Mouse (Mus musculus): ENCODE data around the gene Amotl1. TPM values are rescaled to one million over a fixed set of nuclear protein-coding genes. Genes with fewer than 3 reads are reported as not detected.

Amotl1 gene
- polyA plus RNA-seq, 1 experiment, result 37.3 TPM

- no peak overlapping the region for H3K4me3 ChIP-seq
- no peak for TF ChIP-seq MYOG (IDR thresholded peaks at IDR 0.05; ENCODE audit: control insufficient read depth in 1 of 3, insufficient read depth in 1 of 3, insufficient read length in 2 of 3, low read depth in 2 of 3)
- TF ChIP-seq MYOD1 (IDR thresholded peaks at IDR 0.05; ENCODE audit: control insufficient read depth in 1 of 3, insufficient read length in 2 of 3, low read depth in 2 of 3), result no peak
- no peak for TF ChIP-seq SRF (IDR thresholded peaks at IDR 0.05; ENCODE audit: control insufficient read depth, insufficient read length, low read depth)
- no peak for TF ChIP-seq CEBPB (IDR thresholded peaks at IDR 0.05; ENCODE audit: insufficient read depth, poor library complexity, severe bottlenecking)
- no peak for TF ChIP-seq TCF3 (IDR thresholded peaks at IDR 0.05; ENCODE audit: insufficient read length, low read depth)
- TF ChIP-seq E2F4 (IDR thresholded peaks at IDR 0.05; ENCODE audit: insufficient read depth), result no peak
- no peak for TF ChIP-seq POLR2AphosphoS2 (IDR thresholded peaks at IDR 0.05; ENCODE audit: insufficient read length, low read depth)
- TF ChIP-seq POLR2A (IDR thresholded peaks at IDR 0.05; ENCODE audit: insufficient read length, low read depth), result no peak
- no peak for TF ChIP-seq MAX (IDR thresholded peaks at IDR 0.05; ENCODE audit: low read depth)
- TF ChIP-seq REST (IDR thresholded peaks at IDR 0.05; ENCODE audit: insufficient read depth, insufficient read length), result no peak
- TF ChIP-seq TCF12 (IDR thresholded peaks at IDR 0.05; ENCODE audit: insufficient read depth, poor library complexity, severe bottlenecking), result no peak
- no peak for TF ChIP-seq USF1 (IDR thresholded peaks at IDR 0.05; ENCODE audit: low read depth)
- H3ac ChIP-seq (ENCODE audit: control insufficient read depth, insufficient read length), result no peak overlapping the region
- H3K79me2 ChIP-seq (ENCODE audit: control insufficient read depth, insufficient read depth), result no peaks in the 10 kb centered on the region
- peaks cover 6% of the 10 kb centered on the region for H3K36me3 ChIP-seq (ENCODE audit: control insufficient read depth, insufficient read depth)
- H3K4me2 ChIP-seq (ENCODE audit: low read depth), result no peak overlapping the region
- no peaks in the 10 kb centered on the region for H3K27me3 ChIP-seq (ENCODE audit: control insufficient read depth, insufficient read depth, insufficient read length)
Measured at GRCm38 (mm10) chr9:14517296-14517695, 127.6 kb downstream of the Amotl1 start.

DNA sequence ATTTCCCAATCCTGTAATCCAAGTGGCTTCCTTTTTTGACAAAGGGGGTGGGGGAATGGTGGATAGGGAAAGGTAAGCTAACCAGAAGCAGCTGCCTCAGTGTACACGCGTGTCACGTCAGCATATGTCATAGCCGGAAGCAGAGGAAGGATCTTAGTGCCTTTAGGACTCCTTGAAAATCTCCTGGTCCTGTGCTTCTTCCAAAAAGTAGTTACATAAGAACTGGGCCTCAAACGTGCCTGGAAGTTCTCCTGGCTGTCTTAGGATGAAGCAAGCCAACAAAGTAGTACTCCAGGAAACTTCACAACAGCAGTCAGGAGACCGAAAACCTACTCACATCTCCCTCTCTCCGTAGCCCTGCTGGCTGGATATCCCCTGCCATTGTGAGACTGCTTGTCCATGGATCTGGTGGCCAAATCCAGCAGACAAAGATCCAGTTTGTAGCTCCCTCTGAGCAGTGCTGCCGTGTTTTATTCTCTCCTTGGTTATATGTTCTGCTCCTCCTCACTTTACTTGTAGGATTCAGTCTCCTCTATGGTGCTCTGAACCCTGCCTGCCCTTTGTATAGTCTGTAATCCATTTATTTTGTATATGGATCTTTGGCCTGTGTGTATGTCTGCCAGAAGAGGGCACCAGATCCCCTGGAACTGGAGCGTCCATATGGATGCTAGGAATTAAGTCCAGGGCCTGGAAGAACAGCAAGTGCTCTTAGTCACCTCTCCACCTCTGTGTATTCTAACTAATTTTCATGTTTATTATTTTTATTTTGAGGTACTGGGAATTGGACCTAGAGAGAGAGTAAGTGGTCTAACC is 132.0 kb downstream of the Amotl1 start:
- TF ChIP-seq REST (IDR thresholded peaks at IDR 0.05; ENCODE audit: insufficient read depth, insufficient read length) (no peak), TCF3 (IDR thresholded peaks at IDR 0.05; ENCODE audit: insufficient read length, low read depth) (no peak), TCF12 (IDR thresholded peaks at IDR 0.05; ENCODE audit: insufficient read depth, poor library complexity, severe bottlenecking) (no peak), MAX (IDR thresholded peaks at IDR 0.05; ENCODE audit: low read depth) (no peak), SRF (IDR thresholded peaks at IDR 0.05; ENCODE audit: control insufficient read depth, insufficient read length, low read depth) (no peak), MYOD1 (IDR thresholded peaks at IDR 0.05; ENCODE audit: control insufficient read depth in 1 of 3, insufficient read length in 2 of 3, low read depth in 2 of 3) (no peak), POLR2AphosphoS2 (IDR thresholded peaks at IDR 0.05; ENCODE audit: insufficient read length, low read depth) (no peak), MYOG (IDR thresholded peaks at IDR 0.05; ENCODE audit: control insufficient read depth in 1 of 3, insufficient read depth in 1 of 3, insufficient read length in 2 of 3, low read depth in 2 of 3) (no peak), E2F4 (IDR thresholded peaks at IDR 0.05; ENCODE audit: insufficient read depth) (no peak), USF1 (IDR thresholded peaks at IDR 0.05; ENCODE audit: low read depth) (no peak), CEBPB (IDR thresholded peaks at IDR 0.05; ENCODE audit: insufficient read depth, poor library complexity, severe bottlenecking) (no peak), POLR2A (IDR thresholded peaks at IDR 0.05; ENCODE audit: insufficient read length, low read depth) (no peak)

GRCm38 (mm10) chr9:14500916-14501424 is 143.9 kb downstream of the Amotl1 start:
- TF ChIP-seq USF1 (IDR thresholded peaks at IDR 0.05; ENCODE audit: low read depth), result no peak
- TF ChIP-seq POLR2AphosphoS2 (IDR thresholded peaks at IDR 0.05; ENCODE audit: insufficient read length, low read depth), result no peak
- TF ChIP-seq MYOG (IDR thresholded peaks at IDR 0.05; ENCODE audit: control insufficient read depth in 1 of 3, insufficient read depth in 1 of 3, insufficient read length in 2 of 3, low read depth in 2 of 3), result no peak
- TF ChIP-seq MYOD1 (IDR thresholded peaks at IDR 0.05; ENCODE audit: control insufficient read depth in 1 of 3, insufficient read length in 2 of 3, low read depth in 2 of 3), result no peak
- no peak for TF ChIP-seq SRF (IDR thresholded peaks at IDR 0.05; ENCODE audit: control insufficient read depth, insufficient read length, low read depth)
- no peak for TF ChIP-seq MAX (IDR thresholded peaks at IDR 0.05; ENCODE audit: low read depth)
- no peak for TF ChIP-seq TCF3 (IDR thresholded peaks at IDR 0.05; ENCODE audit: insufficient read length, low read depth)
- no peak for TF ChIP-seq CEBPB (IDR thresholded peaks at IDR 0.05; ENCODE audit: insufficient read depth, poor library complexity, severe bottlenecking)
- TF ChIP-seq E2F4 (IDR thresholded peaks at IDR 0.05; ENCODE audit: insufficient read depth), result no peak
- no peak for TF ChIP-seq TCF12 (IDR thresholded peaks at IDR 0.05; ENCODE audit: insufficient read depth, poor library complexity, severe bottlenecking)
- no peak for TF ChIP-seq REST (IDR thresholded peaks at IDR 0.05; ENCODE audit: insufficient read depth, insufficient read length)
- no peak for TF ChIP-seq POLR2A (IDR thresholded peaks at IDR 0.05; ENCODE audit: insufficient read length, low read depth)
- Histone ChIP-seq H3K4me2 (ENCODE audit: low read depth) (peak overlapping the region; percentile 84), H3ac (ENCODE audit: control insufficient read depth, insufficient read length) (peak overlapping the region; percentile 84), H3K27me3 (ENCODE audit: control insufficient read depth, insufficient read depth, insufficient read length) (no peaks in the 10 kb centered on the region), H3K79me2 (ENCODE audit: control insufficient read depth, insufficient read depth) (peaks cover 16% of the 10 kb centered on the region), H3K4me3 (peak overlapping the region; percentile 81), H3K36me3 (ENCODE audit: control insufficient read depth, insufficient read depth) (peaks cover 37% of the 10 kb centered on the region)

More for the DNA sequence above, 132.0 kb downstream of the Amotl1 start:
- H3ac ChIP-seq (ENCODE audit: control insufficient read depth, insufficient read length), result no peak overlapping the region
- H3K79me2 ChIP-seq (ENCODE audit: control insufficient read depth, insufficient read depth), result no peaks in the 10 kb centered on the region
- H3K36me3 ChIP-seq (ENCODE audit: control insufficient read depth, insufficient read depth), result peaks cover 19% of the 10 kb centered on the region
- H3K4me2 ChIP-seq (ENCODE audit: low read depth), result no peak overlapping the region
- H3K4me3 ChIP-seq, result no peak overlapping the region
- H3K27me3 ChIP-seq (ENCODE audit: control insufficient read depth, insufficient read depth, insufficient read length), result no peaks in the 10 kb centered on the region

DNA sequence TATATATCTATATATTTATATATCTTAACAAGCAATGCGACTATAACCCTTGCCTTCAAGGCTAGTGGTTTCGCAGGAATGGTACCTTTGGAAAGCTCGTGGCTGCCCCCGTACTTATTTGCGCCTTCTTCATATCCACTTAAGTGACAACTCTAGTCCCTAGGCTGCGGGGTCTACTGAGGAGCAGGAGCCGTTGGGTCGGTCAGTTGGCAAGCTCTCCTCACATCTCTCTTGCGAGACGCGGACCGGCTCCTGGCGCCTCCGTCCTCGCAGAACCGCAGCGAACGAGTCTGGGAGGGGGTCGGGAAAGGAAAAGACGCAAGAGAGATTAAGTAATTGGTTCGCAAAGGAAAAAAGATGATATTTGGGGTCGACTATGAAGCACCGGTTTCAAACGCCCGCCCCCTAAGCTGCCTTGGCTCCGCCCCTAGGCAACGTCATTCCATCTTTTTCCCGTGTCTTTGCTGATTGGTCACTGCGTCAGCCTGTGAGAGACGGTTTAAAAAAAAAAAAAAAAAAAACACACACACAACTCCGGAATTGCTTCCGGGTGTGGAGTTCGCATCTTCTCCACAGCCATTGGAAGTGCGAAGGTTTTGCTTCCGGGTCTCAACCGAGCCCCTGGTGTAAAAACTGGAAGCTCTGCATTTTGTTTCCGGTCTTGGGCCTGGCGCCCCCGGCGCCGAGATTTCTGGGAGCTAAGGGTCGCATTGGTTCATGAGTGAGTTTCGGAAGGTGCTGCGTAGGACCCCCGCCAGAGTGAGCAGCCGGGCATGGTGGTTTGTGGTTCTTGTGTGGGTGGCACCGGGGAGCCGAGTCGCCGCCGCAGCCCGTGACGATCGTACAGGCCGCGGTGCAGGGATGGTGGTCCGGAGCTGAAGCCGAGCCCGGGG is 144.6 kb downstream of the Amotl1 start, which contains the start of the genes Kdm4d and Cwc15:
Kdm4d (minus strand) TSS at position 460 of the 893 bp plus-strand sequence.
Cwc15 (plus strand) TSS at position 595 of the 893 bp plus-strand sequence.
- Histone ChIP-seq H3K4me2 (ENCODE audit: low read depth) (peak within 1 kb of the TSS; percentile 84), H3ac (ENCODE audit: control insufficient read depth, insufficient read length) (peak within 1 kb of the TSS; percentile 84)
- TF ChIP-seq TCF3 (IDR thresholded peaks at IDR 0.05; ENCODE audit: insufficient read length, low read depth), result no peak
- TF ChIP-seq POLR2A (IDR thresholded peaks at IDR 0.05; ENCODE audit: insufficient read length, low read depth), result peak; percentile 30

More for the DNA sequence above, 144.6 kb downstream of the Amotl1 start, which contains the start of the genes Kdm4d and Cwc15:
- Histone ChIP-seq H3K27me3 (ENCODE audit: control insufficient read depth, insufficient read depth, insufficient read length) (no peaks in the 10 kb centered on the region), H3K79me2 (ENCODE audit: control insufficient read depth, insufficient read depth) (peaks cover 16% of the 10 kb centered on the region), H3K4me3 (peak within 1 kb of the TSS; percentile 81), H3K36me3 (ENCODE audit: control insufficient read depth, insufficient read depth) (peaks cover 31% of the 10 kb centered on the region)
